Mouse (Mus musculus) heart, embryonic 16.5 days (tissue): ENCODE results near the gene Plekhm3. TPM values are rescaled to one million over a fixed set of nuclear protein-coding genes. Genes with fewer than 3 reads are reported as not detected.

ENCODE experiments used
- ATAC-seq: fragments of 200-750 bp; cut with Nextera tagmentation; replicated peaks from 2 replicates; pipeline ENCODE4 v1.8.0; 2017; ENCODE audit warnings: moderate number of reproducible peaks; ENCODE audit not compliant: insufficient read depth, low FRiP score; ENCODE audit errors: extremely low read depth
- H3K27ac ChIP-seq: fragments of 300-500 bp; sonication (generic); 2 replicates; pipeline ENCODE4 v1.5.1; 2014; ENCODE audit warnings: mild to moderate bottlenecking, low read length, control low read depth, moderate library complexity
- H3K27me3 ChIP-seq: fragments of 300-500 bp; sonication (generic); 2 replicates; pipeline ENCODE4 v1.6.1; 2014; ENCODE audit warnings: low read length, mixed read lengths; ENCODE audit not compliant: control insufficient read depth, insufficient read depth
- H3K36me3 ChIP-seq: fragments of 300-500 bp; sonication (generic); 2 replicates; pipeline ENCODE4 v1.6.1; 2014; ENCODE audit not compliant: control insufficient read depth, insufficient read depth
- H3K4me1 ChIP-seq: fragments of 300-500 bp; sonication (generic); 2 replicates; pipeline ENCODE4 v1.6.1; 2014; ENCODE audit warnings: low read length, mixed read lengths; ENCODE audit not compliant: control insufficient read depth, insufficient read depth
- H3K4me2 ChIP-seq: fragments of 300-500 bp; sonication (generic); 2 replicates; pipeline ENCODE4 v1.6.1; 2014; ENCODE audit warnings: low read depth, mild to moderate bottlenecking, control low read depth, low read length
- H3K4me3 ChIP-seq: fragments of 300-500 bp; sonication (generic); 2 replicates; pipeline ENCODE4 v1.5.1; 2014; ENCODE audit warnings: mild to moderate bottlenecking, control low read depth, low read length
- H3K9ac ChIP-seq: fragments of 300-500 bp; sonication (generic); 2 replicates; pipeline ENCODE4 v1.6.1; 2014; ENCODE audit warnings: low read length, control low read depth
- H3K9me3 ChIP-seq: fragments of 300-500 bp; sonication (generic); replicated peaks from 2 replicates; pipeline ENCODE4 v1.6.1; 2016; ENCODE audit warnings: low read length; ENCODE audit not compliant: control insufficient read depth
- WGBS: fragments of 180-500 bp; shearing (Covaris S2); extraction: QIAGEN DNeasy Blood & Tissue Kit; methylation state at CpG from one replicate; pipeline ENCODE4 v1.1.7; 2014; 5-methylcytosine and 5-hydroxymethylcytosine counted together
- polyA plus RNA-seq: library from polyadenylated mRNA; unstranded; fragments of >200 nt; fragmentation: Nextera tagmentation; extraction: Ambion mirVana; gene quantifications from 2 replicates; pipeline ENCODE4 v1.2.1, GENCODE M21; 2015

Plekhm3 gene
- polyA plus RNA-seq, 1 experiment from 2014 or later: 7.2 TPM

DNA sequence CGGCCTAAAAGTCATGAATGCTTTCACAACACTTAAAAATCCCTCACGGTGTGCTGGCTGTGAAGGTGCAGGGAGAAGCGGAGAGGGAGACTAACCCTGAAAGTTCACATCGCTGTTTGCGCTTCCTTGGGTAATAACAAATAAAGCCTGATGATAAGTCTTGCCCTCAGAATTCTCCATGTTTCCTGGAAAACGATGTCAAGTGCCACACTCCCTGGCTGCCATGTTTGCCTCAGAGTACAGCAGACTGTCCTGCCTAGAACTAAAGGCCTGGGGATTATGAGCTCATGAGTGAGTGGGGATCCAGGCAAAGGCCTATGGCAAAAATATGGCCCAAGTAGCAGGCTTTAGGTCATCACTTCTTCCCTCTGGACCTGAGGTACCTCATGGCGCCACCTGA, 17.7 kb downstream of the Plekhm3 start:
- Histone ChIP-seq H3K9me3 (no peaks in the 10 kb centered on the region; the same call in 1 of the 2 replicates), H3K4me3 (no peak overlapping the region), H3K27ac (no peak overlapping the region), H3K9ac (no peak overlapping the region), H3K4me2 (no peak overlapping the region), H3K27me3 (no peaks in the 10 kb centered on the region), H3K36me3 (0 out of 2 replicates have a peak, but pooled peaks cover 2% of the 10 kb centered on the region), H3K4me1 (no peaks in the 10 kb centered on the region)
- WGBS: 87% methylated on average over 7 of the region's 7 CpGs
- ATAC-seq: no peak

DNA sequence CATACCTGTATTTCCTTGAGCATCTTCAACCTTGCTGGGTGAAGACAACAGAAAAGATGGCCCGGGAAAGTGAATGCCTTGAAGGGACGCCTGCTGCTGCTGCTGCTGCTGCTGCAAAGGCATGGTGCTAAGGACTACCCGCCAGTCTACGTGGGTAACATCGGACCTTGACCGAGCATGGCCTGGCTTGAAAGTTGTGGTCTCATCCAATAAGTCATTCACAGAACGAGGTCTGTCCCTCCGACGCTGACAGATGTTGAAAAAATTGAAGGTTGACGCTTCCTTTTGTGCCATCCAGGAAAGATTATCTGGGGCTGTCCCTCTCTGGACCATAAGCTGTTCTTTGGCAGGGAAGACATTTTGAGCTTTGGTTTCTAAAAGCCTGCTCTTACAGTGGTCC, 18.9 kb downstream of the Plekhm3 start:
- 0 out of 2 replicates have a peak, but pooled peaks cover 2% of the 10 kb centered on the region for H3K36me3 ChIP-seq
- no peak overlapping the region for H3K4me2 ChIP-seq
- no peaks in the 10 kb centered on the region for H3K4me1 ChIP-seq
- no peak overlapping the region for H3K9ac ChIP-seq
- no peak overlapping the region for H3K4me3 ChIP-seq
- WGBS: 91% methylated on average over 10 of the region's 10 CpGs
- no peak overlapping the region for H3K27ac ChIP-seq
- H3K27me3 ChIP-seq: no peaks in the 10 kb centered on the region
- H3K9me3 ChIP-seq: no peaks in the 10 kb centered on the region
- ATAC-seq: no peak

DNA sequence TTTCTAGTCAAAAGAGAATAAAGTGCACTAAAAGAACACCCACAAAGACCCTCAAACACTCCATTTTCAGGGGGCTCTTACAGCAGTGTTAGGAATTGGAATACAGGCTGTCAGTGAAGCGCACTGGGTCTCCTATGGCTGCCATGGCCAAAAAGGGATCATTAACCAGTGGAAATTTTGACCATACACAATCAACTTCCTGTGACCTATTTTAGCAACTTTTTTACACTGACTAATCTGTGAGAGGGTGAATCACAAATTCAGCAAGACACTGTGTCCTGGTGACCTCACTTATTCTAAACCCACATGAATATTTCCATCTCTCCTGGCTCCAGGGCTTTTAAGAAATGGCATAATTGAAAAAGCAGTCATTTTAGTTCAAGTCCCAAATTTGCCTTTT, 23.7 kb downstream of the Plekhm3 start:
- no peaks in the 10 kb centered on the region for H3K9me3 ChIP-seq
- H3K4me1 ChIP-seq: no peaks in the 10 kb centered on the region
- no peak overlapping the region for H3K4me3 ChIP-seq
- H3K27ac ChIP-seq: no peak overlapping the region
- 0 out of 2 replicates have a peak, but pooled peaks cover 5% of the 10 kb centered on the region for H3K36me3 ChIP-seq
- no peak overlapping the region for H3K4me2 ChIP-seq
- no peaks in the 10 kb centered on the region for H3K27me3 ChIP-seq
- H3K9ac ChIP-seq: no peak overlapping the region
- no peak for ATAC-seq
- WGBS: 84% methylated on average over 1 of the region's 1 CpGs

DNA sequence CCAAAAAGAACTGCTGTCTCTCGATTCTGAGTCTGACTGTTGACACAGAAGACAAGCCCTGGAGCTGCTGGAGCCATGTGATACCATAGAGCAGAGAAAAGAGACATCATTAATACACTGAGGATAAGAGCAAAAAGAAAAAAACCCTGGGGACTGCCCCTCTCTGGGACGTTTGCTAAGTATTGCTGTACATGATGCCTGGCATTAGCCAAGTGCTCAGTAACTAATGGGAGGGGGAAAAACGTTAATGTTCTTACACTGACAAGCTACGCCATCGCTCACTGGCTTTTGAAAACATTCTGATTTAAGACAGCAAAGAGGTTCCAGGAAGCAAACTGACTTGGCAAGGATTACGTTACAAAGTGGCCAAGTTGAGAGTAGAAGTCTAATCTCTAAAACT, 26.5 kb downstream of the Plekhm3 start:
- H3K9ac ChIP-seq: no peak overlapping the region
- no peaks in the 10 kb centered on the region for H3K9me3 ChIP-seq
- H3K4me1 ChIP-seq: no peaks in the 10 kb centered on the region
- 59% methylated on average over 6 of the region's 6 CpGs for WGBS
- H3K27ac ChIP-seq: no peak overlapping the region
- no peak overlapping the region for H3K4me2 ChIP-seq
- H3K27me3 ChIP-seq: no peaks in the 10 kb centered on the region
- H3K4me3 ChIP-seq: no peak overlapping the region
- ATAC-seq: no peak
- 0 out of 2 replicates have a peak, but pooled peaks cover 2% of the 10 kb centered on the region for H3K36me3 ChIP-seq

DNA sequence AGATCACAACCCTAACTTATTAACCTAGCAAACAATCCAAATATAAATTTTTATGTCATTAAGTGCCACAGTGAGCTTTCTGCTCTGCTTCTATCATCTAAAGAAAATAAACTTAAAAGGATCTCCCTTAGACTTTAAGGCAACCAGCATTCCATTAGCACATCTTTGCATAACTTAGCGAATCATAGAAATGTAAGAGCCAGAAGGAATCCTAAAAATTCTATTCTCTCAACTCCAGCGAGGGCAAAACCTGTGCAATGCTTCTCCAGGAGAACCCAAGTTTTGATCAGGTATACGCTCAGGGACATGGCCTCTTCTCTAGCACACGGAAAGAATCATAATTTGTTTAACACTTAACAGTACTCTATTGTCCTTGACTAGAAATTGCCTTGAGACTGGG, 27.0 kb downstream of the Plekhm3 start:
- no peak overlapping the region for H3K4me2 ChIP-seq
- no peaks in the 10 kb centered on the region for H3K27me3 ChIP-seq
- H3K9ac ChIP-seq: no peak overlapping the region
- ATAC-seq: no peak
- 0 out of 2 replicates have a peak, but pooled peaks cover 2% of the 10 kb centered on the region for H3K36me3 ChIP-seq
- H3K9me3 ChIP-seq: no peaks in the 10 kb centered on the region
- 78% methylated on average over 4 of the region's 4 CpGs for WGBS
- no peaks in the 10 kb centered on the region for H3K4me1 ChIP-seq
- no peak overlapping the region for H3K27ac ChIP-seq
- H3K4me3 ChIP-seq: no peak overlapping the region

DNA sequence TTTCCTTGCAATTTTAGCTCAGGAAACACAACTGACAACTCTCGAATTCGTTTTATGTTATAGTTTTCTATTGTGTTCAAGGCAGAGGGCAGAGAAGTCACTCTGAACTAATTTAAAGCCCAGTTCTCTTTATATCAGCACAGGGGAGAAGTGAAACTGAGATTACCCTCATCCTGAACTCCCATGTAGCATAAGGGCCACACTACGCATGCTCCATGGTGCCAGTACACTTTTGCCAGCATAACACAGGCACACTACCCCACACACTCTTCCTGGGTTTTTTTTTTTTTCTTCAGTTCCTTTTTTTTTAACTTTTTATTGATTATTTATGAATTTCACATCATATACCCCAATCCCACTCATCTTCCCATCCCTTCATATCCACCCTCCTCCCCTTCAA, 28.1 kb downstream of the Plekhm3 start:
- H3K9me3 ChIP-seq: no peaks in the 10 kb centered on the region
- no peak overlapping the region for H3K27ac ChIP-seq
- WGBS: 85% methylated on average over 3 of the region's 3 CpGs
- H3K4me2 ChIP-seq: no peak overlapping the region
- H3K4me1 ChIP-seq: no peaks in the 10 kb centered on the region
- 0 out of 2 replicates have a peak, but pooled peaks cover 2% of the 10 kb centered on the region for H3K36me3 ChIP-seq
- no peak overlapping the region for H3K9ac ChIP-seq
- ATAC-seq: no peak
- H3K4me3 ChIP-seq: no peak overlapping the region
- H3K27me3 ChIP-seq: no peaks in the 10 kb centered on the region

DNA sequence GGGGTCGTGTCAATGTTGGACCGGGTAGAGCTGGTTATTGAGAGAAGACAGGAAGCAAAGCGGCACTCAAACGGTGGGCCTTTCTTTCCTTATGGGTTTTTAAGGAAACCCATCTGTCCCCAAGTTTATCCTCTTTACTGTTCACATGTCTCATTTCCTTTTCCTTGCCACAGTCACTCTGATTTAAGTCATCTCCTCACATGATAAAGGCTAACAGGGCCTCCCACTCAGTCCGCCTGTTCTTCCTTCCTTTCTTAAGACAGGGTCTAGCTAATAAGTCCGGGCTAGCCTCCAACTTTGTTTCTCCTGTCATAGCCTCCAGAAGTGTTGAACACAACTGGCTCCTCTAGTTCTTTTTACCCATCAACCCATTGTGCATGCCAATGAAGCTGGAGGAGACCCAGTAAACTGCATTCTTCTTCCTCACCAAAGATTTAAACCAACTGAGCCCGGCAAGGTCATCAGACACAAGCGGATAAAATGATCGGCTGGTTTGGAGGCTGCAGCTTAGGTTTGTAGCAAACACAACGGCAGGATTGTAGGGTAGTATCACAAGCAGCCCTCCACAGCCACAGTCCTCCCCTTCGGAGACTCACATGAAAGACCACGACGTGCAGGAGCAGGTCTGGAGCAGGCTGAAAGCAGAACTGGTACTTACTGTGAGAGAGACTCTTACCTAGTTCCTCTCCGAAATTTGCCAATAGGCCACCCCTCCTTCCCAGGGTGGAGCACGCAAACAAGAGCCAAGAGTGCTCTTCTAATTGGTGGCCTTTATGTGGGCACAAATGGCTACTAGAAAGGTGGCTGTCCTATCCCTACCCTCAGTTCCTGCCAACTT, 29.0 kb downstream of the Plekhm3 start:
- Histone ChIP-seq H3K4me2 (no peak overlapping the region), H3K4me3 (no peak overlapping the region), H3K27ac (no peak overlapping the region), H3K9me3 (no peaks in the 10 kb centered on the region), H3K9ac (no peak overlapping the region), H3K36me3 (0 out of 2 replicates have a peak, but pooled peaks cover 2% of the 10 kb centered on the region), H3K4me1 (no peaks in the 10 kb centered on the region), H3K27me3 (no peaks in the 10 kb centered on the region)
- ATAC-seq: no peak
- 70% methylated on average over 15 of the region's 15 CpGs for WGBS

DNA sequence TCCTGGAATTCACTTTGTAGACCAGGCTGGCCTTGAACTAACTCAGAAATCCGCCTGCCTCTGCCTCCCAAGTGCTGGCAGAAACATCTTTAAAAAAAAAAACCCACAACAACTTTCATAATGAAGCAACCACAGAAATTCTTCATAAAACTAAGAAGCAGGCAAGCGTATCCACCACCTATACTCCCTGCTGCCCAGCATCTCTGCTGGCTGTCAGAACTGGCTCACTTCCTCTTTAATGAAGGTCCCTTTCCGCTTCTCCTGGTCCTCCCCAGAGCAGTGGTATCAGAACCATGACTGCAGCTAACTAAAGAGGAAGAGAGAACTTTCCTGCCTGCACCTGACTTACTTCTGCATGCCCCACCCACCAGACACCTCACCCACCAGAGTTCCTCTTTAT, 31.0 kb downstream of the Plekhm3 start:
- Histone ChIP-seq H3K9me3 (no peaks in the 10 kb centered on the region), H3K4me3 (no peak overlapping the region), H3K36me3 (peaks cover 10% of the 10 kb centered on the region), H3K4me1 (no peaks in the 10 kb centered on the region), H3K9ac (no peak overlapping the region), H3K27ac (no peak overlapping the region), H3K4me2 (no peak overlapping the region), H3K27me3 (no peaks in the 10 kb centered on the region)
- no peak for ATAC-seq
- 86% methylated on average over 3 of the region's 3 CpGs for WGBS

DNA sequence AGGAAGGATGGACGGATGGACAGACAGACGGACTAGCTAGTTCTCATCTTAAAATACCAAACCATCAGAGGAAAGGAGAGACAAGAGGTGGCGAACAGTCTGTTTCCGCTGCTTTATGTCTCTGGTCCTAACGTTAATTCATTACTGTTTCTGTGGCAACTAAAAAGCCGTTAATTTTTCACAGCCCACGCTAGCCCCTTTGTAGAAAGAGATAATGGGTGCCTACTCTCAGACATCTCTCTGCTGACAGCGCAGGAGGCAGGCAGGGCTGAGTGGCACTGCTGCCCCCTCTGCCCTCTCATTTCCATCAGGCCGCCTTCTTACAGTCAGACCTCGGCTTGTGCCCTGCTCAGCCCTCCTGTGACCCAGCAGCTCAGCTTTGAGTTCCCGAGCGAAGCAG, 32.3 kb downstream of the Plekhm3 start:
- 79% methylated on average over 12 of the region's 12 CpGs for WGBS
- Histone ChIP-seq H3K9me3 (no peaks in the 10 kb centered on the region), H3K9ac (no peak overlapping the region), H3K4me2 (no peak overlapping the region), H3K27ac (no peak overlapping the region), H3K4me3 (no peak overlapping the region), H3K4me1 (peaks cover 3% of the 10 kb centered on the region; the same call in 1 of the 2 replicates), H3K27me3 (no peaks in the 10 kb centered on the region), H3K36me3 (peaks cover 10% of the 10 kb centered on the region)
- no peak for ATAC-seq
